Mouse (Mus musculus) liver, embryonic 14.5 days (tissue): ENCODE measurements around the gene Klf6. TPM values are rescaled to one million over a fixed set of nuclear protein-coding genes. Genes with fewer than 3 reads are reported as not detected.

Experiments
- ATAC-seq: fragments of 200-750 bp; cut with Nextera tagmentation; 2 replicates; pipeline ENCODE4 v1.8.0; 2017; ENCODE audit warnings: moderate number of reproducible peaks, mild to moderate bottlenecking, moderate library complexity; ENCODE audit not compliant: insufficient read depth
- DNase-seq, 3 experiments: peaks; one replicate each; pipeline ENCODE4 v3.0.0-alpha.2; 2012 to 2013; ENCODE audit warnings: low read depth in 3 of 3, low spot score in 3 of 3
- H3K27ac ChIP-seq: fragments of 300-500 bp; sonication (generic); 2 replicates; pipeline ENCODE4 v1.5.1; 2014; ENCODE audit warnings: moderate library complexity, mild to moderate bottlenecking, control low read depth, inconsistent platforms
- H3K27me3 ChIP-seq: fragments of 300-500 bp; sonication (generic); 2 replicates; pipeline ENCODE4 v1.6.1; 2014; ENCODE audit warnings: mild to moderate bottlenecking, low read length, moderate library complexity; ENCODE audit not compliant: control insufficient read depth, insufficient read depth
- H3K36me3 ChIP-seq: fragments of 300-500 bp; sonication (generic); replicated peaks from 2 replicates; pipeline ENCODE4 v1.6.1; 2014; ENCODE audit warnings: low read depth; ENCODE audit not compliant: control insufficient read depth, insufficient read depth
- H3K4me1 ChIP-seq, 2 experiments: fragments of 200-500 bp in 1 of 2; fragments of 300-500 bp in 1 of 2; sonication (generic) in 1 of 2; replicated peaks; 2 replicates each; pipeline ENCODE4 v1.6.1; 2012 to 2014; ENCODE audit warnings: antibody characterized with exemption in 1 of 2, inconsistent platforms in 1 of 2, low read length in 1 of 2; ENCODE audit not compliant: control insufficient read depth in 2 of 2, insufficient read depth in 2 of 2
- H3K4me2 ChIP-seq: fragments of 300-500 bp; sonication (generic); 2 replicates; pipeline ENCODE4 v1.6.1; 2014; ENCODE audit warnings: low read depth, mild to moderate bottlenecking, control low read depth, moderate library complexity
- H3K4me3 ChIP-seq, 2 experiments: fragments of 200-500 bp in 1 of 2; fragments of 300-500 bp in 1 of 2; sonication (generic) in 1 of 2; 2 replicates each; pipeline ENCODE4 v1.5.1; 2012 to 2014; ENCODE audit warnings: low read depth in 2 of 2, low read length in 2 of 2, mild to moderate bottlenecking in 2 of 2, control low read depth in 1 of 2, inconsistent platforms in 1 of 2, moderate library complexity in 1 of 2; ENCODE audit not compliant: insufficient read depth in 1 of 2
- H3K9ac ChIP-seq: fragments of 300-500 bp; sonication (generic); replicated peaks from 2 replicates; pipeline ENCODE4 v1.6.1; 2014; ENCODE audit warnings: mild to moderate bottlenecking, control low read depth, moderate library complexity
- H3K9me3 ChIP-seq: fragments of 300-500 bp; sonication (generic); 2 replicates; pipeline ENCODE4 v1.6.1; 2016; ENCODE audit warnings: low read length, mixed read lengths; ENCODE audit not compliant: control insufficient read depth
- CTCF ChIP-seq: IDR thresholded peaks from 2 replicates; pipeline ENCODE4 v1.5.1; 2016; ENCODE audit warnings: antibody characterized with exemption, low read depth, control low read depth
- EP300 ChIP-seq: IDR thresholded peaks from 2 replicates; pipeline ENCODE4 v1.6.1; 2016; ENCODE audit warnings: antibody characterized with exemption, low read depth
- WGBS: fragments of 180-500 bp; shearing (Covaris S2); extraction: QIAGEN DNeasy Blood & Tissue Kit; methylation state at CpG from one replicate; pipeline ENCODE4 v1.1.7; 2014; ENCODE audit not compliant: insufficient replicate concordance; 5-methylcytosine and 5-hydroxymethylcytosine counted together
- polyA plus RNA-seq, 2 experiments: library from polyadenylated mRNA; depleted of rRNA in 1 of 2; stranded (reverse) in 1 of 2; unstranded in 1 of 2; fragments of >200 nt; fragmentation: Nextera tagmentation in 1 of 2; extraction: Ambion mirVana in 1 of 2; gene quantifications; 2 replicates each; pipeline versions ENCODE4 v1.2.1 to v1.2.3; 2012 to 2014

Gene Klf6
- polyA plus RNA-seq, 2 experiments, result 4.5 to 12.5 TPM

DNA sequence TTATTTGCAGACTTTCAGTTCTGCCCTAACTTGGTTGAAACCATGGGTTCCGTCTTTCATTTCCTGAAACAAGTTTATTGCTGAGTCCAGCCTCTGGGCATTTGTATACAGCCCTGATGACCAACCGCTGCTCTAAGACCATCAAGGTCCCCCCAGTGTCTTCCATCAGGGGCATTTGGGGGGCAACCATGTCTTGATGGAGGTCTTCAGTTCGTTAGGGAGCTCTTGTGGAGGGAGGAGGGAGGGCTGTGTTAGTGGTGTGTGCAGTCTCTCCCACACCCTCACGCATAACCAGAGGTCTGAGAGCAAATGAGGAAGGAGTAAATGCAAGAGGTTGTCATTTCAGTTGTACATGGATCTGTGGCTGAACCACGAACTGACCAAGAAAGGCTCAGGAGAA lies 26.9 kb downstream of the Klf6 start:
- no peak for DNase-seq
- WGBS, result 27% methylated on average over 5 of the region's 5 CpGs
- H3K27ac ChIP-seq, result no peak overlapping the region

DNA sequence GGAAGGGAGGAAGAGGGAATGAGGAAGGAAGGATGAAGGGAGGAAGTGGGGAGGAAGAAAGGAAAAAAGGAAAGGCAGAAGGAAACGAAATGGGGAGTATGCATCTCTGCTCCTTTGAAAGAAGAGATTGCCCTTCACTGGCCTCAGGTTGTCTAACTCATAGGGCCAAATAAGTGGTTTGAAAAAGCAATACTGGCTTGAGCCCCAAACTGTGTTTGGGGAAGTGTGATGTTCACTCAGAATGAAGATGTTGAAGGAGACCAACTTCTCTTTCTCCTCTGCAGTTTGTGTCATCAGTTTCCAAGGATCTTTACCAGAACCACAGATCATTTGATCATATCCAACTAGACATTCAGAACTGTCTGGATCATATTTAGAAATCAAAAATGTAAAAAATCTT lies 27.4 kb downstream of the Klf6 start:
- H3K4me3 ChIP-seq, result no peak overlapping the region
- no peak for ATAC-seq
- no peak overlapping the region for H3K27ac ChIP-seq
- H3K9me3 ChIP-seq, result no peaks in the 10 kb centered on the region
- H3K4me1 ChIP-seq, result no peaks in the 10 kb centered on the region
- H3K9ac ChIP-seq, result no peak overlapping the region
- DNase-seq, result no peak
- TF ChIP-seq EP300 (no peak), CTCF (no peak)
- 20% methylated on average over 1 of the region's 1 CpGs for WGBS
- no peak overlapping the region for H3K4me2 ChIP-seq
- H3K36me3 ChIP-seq, result no peaks in the 10 kb centered on the region
- no peaks in the 10 kb centered on the region for H3K27me3 ChIP-seq

More for the DNA sequence above, 26.9 kb downstream of the Klf6 start:
- H3K36me3 ChIP-seq, result no peaks in the 10 kb centered on the region
- no peak overlapping the region for H3K9ac ChIP-seq
- no peak for ATAC-seq
- H3K27me3 ChIP-seq, result no peaks in the 10 kb centered on the region
- H3K9me3 ChIP-seq, result no peaks in the 10 kb centered on the region
- no peak overlapping the region for H3K4me3 ChIP-seq
- no peaks in the 10 kb centered on the region for H3K4me1 ChIP-seq
- no peak for TF ChIP-seq CTCF
- TF ChIP-seq EP300, result no peak
- no peak overlapping the region for H3K4me2 ChIP-seq

DNA sequence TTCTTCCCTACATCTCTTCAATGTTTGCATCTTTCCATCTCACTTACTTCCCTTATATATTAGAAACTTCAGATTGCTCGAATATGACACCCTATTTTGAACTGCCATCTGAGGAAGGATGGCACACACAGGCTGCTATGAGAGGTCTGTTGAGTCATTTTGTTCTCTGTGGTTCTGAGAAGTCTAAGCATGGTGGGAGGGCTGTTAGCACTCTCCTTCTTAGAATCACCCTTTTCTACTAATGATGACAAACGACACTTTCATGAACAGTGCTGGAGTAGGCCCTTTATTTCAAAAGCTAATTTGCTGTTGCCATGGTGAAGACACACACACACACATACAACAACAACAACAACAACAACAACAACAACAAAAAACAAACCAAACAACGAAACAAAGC lies 28.8 kb downstream of the Klf6 start:
- H3K36me3 ChIP-seq, result no peaks in the 10 kb centered on the region
- TF ChIP-seq EP300 (no peak), CTCF (no peak)
- no peaks in the 10 kb centered on the region for H3K27me3 ChIP-seq
- H3K4me3 ChIP-seq, result no peak overlapping the region
- no peak overlapping the region for H3K27ac ChIP-seq
- no peak overlapping the region for H3K4me2 ChIP-seq
- no peaks in the 10 kb centered on the region for H3K9me3 ChIP-seq
- no peaks in the 10 kb centered on the region for H3K4me1 ChIP-seq
- no peak overlapping the region for H3K9ac ChIP-seq
- ATAC-seq, result no peak
- WGBS, result 45% methylated on average over 3 of the region's 3 CpGs
- no peak for DNase-seq

DNA sequence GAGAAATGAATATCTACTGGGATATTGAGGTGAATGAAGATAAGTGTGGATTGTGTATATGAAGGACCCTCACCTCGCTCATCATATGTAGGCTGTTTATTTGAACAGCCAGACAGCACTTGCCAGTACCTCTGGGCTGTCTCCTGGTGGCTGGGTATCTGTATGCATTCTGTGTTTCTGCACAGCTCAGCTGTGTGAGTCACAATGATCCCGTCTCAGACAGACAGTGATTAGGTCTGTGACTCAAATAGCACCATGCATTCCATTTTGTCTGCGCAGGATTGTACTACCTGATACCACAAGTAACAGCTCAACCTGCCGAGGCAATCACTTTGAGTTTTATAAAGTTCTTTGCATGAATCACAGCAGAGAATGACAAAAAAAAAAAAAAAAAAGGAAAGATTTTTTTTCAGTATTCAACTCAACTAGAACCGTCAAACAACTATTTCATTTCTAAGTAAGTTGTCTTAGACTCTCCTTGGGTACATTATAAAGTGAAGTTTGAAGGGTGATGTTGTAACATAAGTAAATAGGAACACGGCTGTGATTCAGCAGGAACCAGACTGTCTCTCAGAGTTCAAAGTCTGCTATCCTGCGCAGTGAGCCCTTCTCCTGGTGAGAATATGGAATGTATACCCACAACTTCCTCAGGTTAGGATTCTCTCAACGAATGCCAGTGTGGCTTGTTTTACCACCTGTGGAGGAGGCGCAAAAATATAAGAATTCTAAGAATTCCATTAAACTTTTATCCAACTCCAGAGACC lies 31.6 kb downstream of the Klf6 start:
- TF ChIP-seq EP300 (no peak), CTCF (no peak)
- Histone ChIP-seq H3K4me2 (no peak overlapping the region), H3K27me3 (no peaks in the 10 kb centered on the region), H3K9me3 (no peaks in the 10 kb centered on the region), H3K4me1 (no peaks in the 10 kb centered on the region), H3K27ac (no peak overlapping the region), H3K36me3 (no peaks in the 10 kb centered on the region), H3K9ac (no peak overlapping the region), H3K4me3 (no peak overlapping the region)
- WGBS, result 60% methylated on average over 9 of the region's 9 CpGs
- ATAC-seq (no peak), DNase-seq (no peak)

DNA sequence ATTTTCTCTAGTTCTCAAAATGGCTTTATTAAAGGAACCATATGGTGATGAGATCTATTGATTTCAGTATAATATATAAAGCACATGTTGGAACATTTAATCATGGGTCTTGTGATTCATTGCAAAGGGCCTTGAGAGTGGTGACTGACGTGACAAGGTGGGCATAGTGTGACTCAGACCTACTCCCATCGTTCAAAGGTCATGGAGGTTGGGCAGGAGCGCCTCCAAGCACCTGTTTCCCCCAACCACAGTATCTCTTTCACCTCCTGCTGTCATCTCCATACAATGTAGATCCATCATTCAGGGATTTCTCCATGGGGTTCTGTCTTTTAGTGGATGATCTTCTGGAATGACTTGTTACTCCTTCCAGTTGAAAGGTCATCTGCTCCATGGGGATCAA lies 33.6 kb downstream of the Klf6 start:
- 48% methylated on average over 3 of the region's 3 CpGs for WGBS
- TF ChIP-seq EP300 (no peak), CTCF (no peak)

More for the DNA sequence above, 33.6 kb downstream of the Klf6 start:
- ATAC-seq, result no peak
- no peak overlapping the region for H3K9ac ChIP-seq
- no peaks in the 10 kb centered on the region for H3K36me3 ChIP-seq
- no peak overlapping the region for H3K4me2 ChIP-seq
- H3K27me3 ChIP-seq, result no peaks in the 10 kb centered on the region
- H3K4me3 ChIP-seq, result no peak overlapping the region
- H3K4me1 ChIP-seq, result no peaks in the 10 kb centered on the region
- no peak for DNase-seq
- H3K27ac ChIP-seq, result no peak overlapping the region
- H3K9me3 ChIP-seq, result no peaks in the 10 kb centered on the region
